Mouse (Mus musculus): ENCODE measurements at regions not wholly inside any gene's neighbourhood (a gene's known extent, or its start where the extent isn't known, plus 50 kb on each side); places are given as distances from the start of the nearest gene placed in this dataset.

DNA sequence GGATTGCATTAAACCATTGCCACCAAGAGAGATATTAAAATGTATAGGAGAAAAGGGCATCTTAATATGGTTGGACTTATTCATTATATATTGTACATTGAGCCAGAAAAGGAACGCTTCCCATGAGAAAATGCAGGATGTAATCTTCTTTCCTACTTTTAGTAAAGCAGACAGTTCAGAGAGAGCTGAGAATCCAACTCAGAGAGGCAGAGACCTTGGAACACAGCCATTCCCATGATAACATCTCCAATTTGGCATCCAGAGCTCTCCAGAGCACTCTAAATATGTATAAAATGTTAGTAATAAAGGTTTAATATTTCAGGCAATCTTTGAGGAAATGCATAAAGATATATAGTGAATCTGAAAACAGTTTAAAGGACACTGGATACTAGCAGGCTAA is 199.3 kb upstream of the Asb5 start:
- no peak overlapping the region for H3K4me2 ChIP-seq (ENCODE audit: low read depth)
- no peaks in the 10 kb centered on the region for H3K4me1 ChIP-seq (ENCODE audit: control insufficient read depth, insufficient read depth, low read length)
- no peak overlapping the region for H3K27ac ChIP-seq (ENCODE audit: low read depth, low read length)
- H3K9ac ChIP-seq (ENCODE audit: low read length) = no peak overlapping the region
- ATAC-seq (ENCODE audit: insufficient read depth, low FRiP score, low TSS enrichment) (no peak), DNase-seq (ENCODE audit: low spot score) (no peak)
- no peaks in the 10 kb centered on the region for H3K27me3 ChIP-seq (ENCODE audit: control insufficient read depth, insufficient read depth, low read length)
- no peaks in the 10 kb centered on the region for H3K36me3 ChIP-seq (ENCODE audit: control insufficient read depth, insufficient read depth, low read length)
- 90% methylated on average over 1 of the region's 1 CpGs for WGBS
- no peak overlapping the region for H3K4me3 ChIP-seq (ENCODE audit: low read depth, low read length)
- H3K9me3 ChIP-seq (ENCODE audit: control insufficient read depth, low read length) = no peaks in the 10 kb centered on the region

DNA sequence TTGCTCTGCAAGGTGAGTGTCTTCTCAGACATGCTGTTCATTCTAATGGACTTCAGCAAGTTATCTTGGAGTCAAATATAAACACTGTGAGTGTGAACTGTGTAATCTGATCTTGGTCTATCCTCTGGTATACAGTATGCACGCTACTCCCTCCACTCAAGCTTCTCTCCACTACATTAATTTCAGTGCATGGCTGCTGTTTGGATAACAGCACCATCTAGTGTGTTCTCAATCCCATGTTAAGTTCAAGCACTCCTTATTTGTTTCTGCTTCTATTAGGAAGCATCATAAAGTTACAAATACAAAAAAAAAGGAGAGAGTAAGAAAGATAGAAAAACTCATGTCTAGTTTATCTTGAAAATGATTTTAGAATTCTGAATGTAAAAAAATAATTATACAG is 197.5 kb upstream of the Asb5 start:
- Histone ChIP-seq H3K27ac (ENCODE audit: low read depth, low read length) (no peak overlapping the region), H3K27me3 (ENCODE audit: control insufficient read depth, insufficient read depth, low read length) (no peaks in the 10 kb centered on the region), H3K4me1 (ENCODE audit: control insufficient read depth, insufficient read depth, low read length) (no peaks in the 10 kb centered on the region), H3K9me3 (ENCODE audit: control insufficient read depth, low read length) (no peaks in the 10 kb centered on the region), H3K9ac (ENCODE audit: low read length) (no peak overlapping the region), H3K4me3 (ENCODE audit: low read depth, low read length) (no peak overlapping the region), H3K36me3 (ENCODE audit: control insufficient read depth, insufficient read depth, low read length) (no peaks in the 10 kb centered on the region), H3K4me2 (ENCODE audit: low read depth) (no peak overlapping the region)
- DNase-seq (ENCODE audit: low spot score) (no peak), ATAC-seq (ENCODE audit: insufficient read depth, low FRiP score, low TSS enrichment) (no peak)
- WGBS = 50% methylated on average over 1 of the region's 1 CpGs

DNA sequence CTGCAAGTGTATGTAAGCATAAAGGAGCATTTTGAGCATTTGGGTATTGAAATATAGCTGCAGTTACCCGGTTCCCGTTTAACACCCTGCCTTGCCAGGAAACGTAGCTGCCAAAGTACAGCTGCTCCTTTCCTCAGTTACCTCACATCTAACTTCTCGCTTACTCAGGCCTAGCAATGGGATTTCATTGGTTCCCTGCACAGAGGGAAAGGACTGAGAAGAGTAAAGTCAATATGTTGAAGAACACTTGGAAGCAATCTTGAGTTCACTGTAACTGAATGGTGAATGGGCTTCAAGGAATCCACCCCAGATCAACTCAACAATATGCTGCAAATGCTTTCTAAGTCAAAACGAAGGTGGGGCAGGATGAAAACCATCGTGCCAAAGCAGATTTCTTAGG is 178.3 kb upstream of the Asb5 start:
- Histone ChIP-seq H3K27me3 (ENCODE audit: control insufficient read depth, insufficient read depth, low read length) (no peaks in the 10 kb centered on the region), H3K9me3 (ENCODE audit: control insufficient read depth, low read length) (no peaks in the 10 kb centered on the region), H3K4me1 (ENCODE audit: control insufficient read depth, insufficient read depth, low read length) (no peaks in the 10 kb centered on the region), H3K4me3 (ENCODE audit: low read depth, low read length) (no peak overlapping the region), H3K4me2 (ENCODE audit: low read depth) (no peak overlapping the region), H3K36me3 (ENCODE audit: control insufficient read depth, insufficient read depth, low read length) (no peaks in the 10 kb centered on the region), H3K27ac (ENCODE audit: low read depth, low read length) (no peak overlapping the region), H3K9ac (ENCODE audit: low read length) (no peak overlapping the region)
- 85% methylated on average over 6 of the region's 6 CpGs for WGBS
- ATAC-seq (ENCODE audit: insufficient read depth, low FRiP score, low TSS enrichment) (no peak), DNase-seq (ENCODE audit: low spot score) (no peak)

- Histone ChIP-seq H3K36me3 (ENCODE audit: control insufficient read depth, insufficient read depth, low read length) (no peaks in the 10 kb centered on the region), H3K9me3 (ENCODE audit: control insufficient read depth, low read length) (no peaks in the 10 kb centered on the region), H3K27ac (ENCODE audit: low read depth, low read length) (no peak overlapping the region), H3K4me3 (ENCODE audit: low read depth, low read length) (no peak overlapping the region), H3K4me1 (ENCODE audit: control insufficient read depth, insufficient read depth, low read length) (no peaks in the 10 kb centered on the region), H3K27me3 (ENCODE audit: control insufficient read depth, insufficient read depth, low read length) (no peaks in the 10 kb centered on the region), H3K9ac (ENCODE audit: low read length) (no peak overlapping the region), H3K4me2 (ENCODE audit: low read depth) (no peak overlapping the region)
- ATAC-seq (ENCODE audit: insufficient read depth, low FRiP score, low TSS enrichment) (no peak), DNase-seq (ENCODE audit: low spot score) (no peak)
- 62% methylated on average over 3 of the region's 3 CpGs for WGBS
These were observed 167.7 kb upstream of the Asb5 start for GRCm38 (mm10) chr8:54361716-54362115.

- ATAC-seq (ENCODE audit: insufficient read depth, low FRiP score, low TSS enrichment) (no peak), DNase-seq (ENCODE audit: low spot score) (no peak)
- no peaks in the 10 kb centered on the region for H3K27me3 ChIP-seq (ENCODE audit: control insufficient read depth, insufficient read depth, low read length)
- H3K9ac ChIP-seq (ENCODE audit: low read length) = no peak overlapping the region
- H3K27ac ChIP-seq (ENCODE audit: low read depth, low read length) = no peak overlapping the region
- WGBS = 80% methylated on average over 4 of the region's 4 CpGs
- H3K4me1 ChIP-seq (ENCODE audit: control insufficient read depth, insufficient read depth, low read length) = no peaks in the 10 kb centered on the region
- H3K9me3 ChIP-seq (ENCODE audit: control insufficient read depth, low read length) = no peaks in the 10 kb centered on the region
- H3K4me2 ChIP-seq (ENCODE audit: low read depth) = no peak overlapping the region
- no peak overlapping the region for H3K4me3 ChIP-seq (ENCODE audit: low read depth, low read length)
- no peaks in the 10 kb centered on the region for H3K36me3 ChIP-seq (ENCODE audit: control insufficient read depth, insufficient read depth, low read length)
These were observed 158.9 kb upstream of the Asb5 start for GRCm38 (mm10) chr8:54370501-54370900.

DNA sequence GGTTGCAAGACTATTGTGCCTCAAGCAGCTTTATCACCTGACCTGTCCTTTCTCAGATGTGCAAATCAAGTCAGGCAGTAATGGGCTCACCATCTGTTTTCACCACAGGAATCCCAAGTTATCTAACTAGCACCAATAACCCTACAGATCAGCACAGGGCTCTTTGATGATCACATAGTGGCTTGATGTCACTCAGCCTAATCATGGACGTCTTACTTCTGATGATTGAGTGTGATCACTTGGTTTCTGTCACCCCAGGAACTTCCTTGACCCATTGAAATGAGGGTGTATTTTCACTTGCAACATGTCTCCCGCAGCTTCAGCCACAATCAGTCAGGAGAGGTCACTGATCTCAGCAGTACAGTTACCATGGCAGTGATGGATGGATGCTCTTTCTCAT is 158.3 kb upstream of the Asb5 start:
- 2% methylated on average over 2 of the region's 2 CpGs for WGBS
- Histone ChIP-seq H3K9ac (ENCODE audit: low read length) (no peak overlapping the region), H3K36me3 (ENCODE audit: control insufficient read depth, insufficient read depth, low read length) (no peaks in the 10 kb centered on the region), H3K9me3 (ENCODE audit: control insufficient read depth, low read length) (no peaks in the 10 kb centered on the region), H3K4me3 (ENCODE audit: low read depth, low read length) (no peak overlapping the region), H3K27me3 (ENCODE audit: control insufficient read depth, insufficient read depth, low read length) (no peaks in the 10 kb centered on the region), H3K4me1 (ENCODE audit: control insufficient read depth, insufficient read depth, low read length) (no peaks in the 10 kb centered on the region), H3K27ac (ENCODE audit: low read depth, low read length) (no peak overlapping the region), H3K4me2 (ENCODE audit: low read depth) (no peak overlapping the region)
- DNase-seq (ENCODE audit: low spot score) (peak; percentile 22), ATAC-seq (ENCODE audit: insufficient read depth, low FRiP score, low TSS enrichment) (no peak)

- Histone ChIP-seq H3K4me2 (ENCODE audit: low read depth) (no peak overlapping the region), H3K36me3 (ENCODE audit: control insufficient read depth, insufficient read depth, low read length) (no peaks in the 10 kb centered on the region), H3K9ac (ENCODE audit: low read length) (no peak overlapping the region), H3K27me3 (ENCODE audit: control insufficient read depth, insufficient read depth, low read length) (no peaks in the 10 kb centered on the region), H3K4me3 (ENCODE audit: low read depth, low read length) (no peak overlapping the region), H3K4me1 (ENCODE audit: control insufficient read depth, insufficient read depth, low read length) (no peaks in the 10 kb centered on the region), H3K9me3 (ENCODE audit: control insufficient read depth, low read length) (no peaks in the 10 kb centered on the region), H3K27ac (ENCODE audit: low read depth, low read length) (no peak overlapping the region)
- DNase-seq (ENCODE audit: low spot score) (no peak), ATAC-seq (ENCODE audit: insufficient read depth, low FRiP score, low TSS enrichment) (no peak)
- 87% methylated on average over 1 of the region's 1 CpGs for WGBS
These were observed 156.5 kb upstream of the Asb5 start for GRCm38 (mm10) chr8:54372921-54373320.

DNA sequence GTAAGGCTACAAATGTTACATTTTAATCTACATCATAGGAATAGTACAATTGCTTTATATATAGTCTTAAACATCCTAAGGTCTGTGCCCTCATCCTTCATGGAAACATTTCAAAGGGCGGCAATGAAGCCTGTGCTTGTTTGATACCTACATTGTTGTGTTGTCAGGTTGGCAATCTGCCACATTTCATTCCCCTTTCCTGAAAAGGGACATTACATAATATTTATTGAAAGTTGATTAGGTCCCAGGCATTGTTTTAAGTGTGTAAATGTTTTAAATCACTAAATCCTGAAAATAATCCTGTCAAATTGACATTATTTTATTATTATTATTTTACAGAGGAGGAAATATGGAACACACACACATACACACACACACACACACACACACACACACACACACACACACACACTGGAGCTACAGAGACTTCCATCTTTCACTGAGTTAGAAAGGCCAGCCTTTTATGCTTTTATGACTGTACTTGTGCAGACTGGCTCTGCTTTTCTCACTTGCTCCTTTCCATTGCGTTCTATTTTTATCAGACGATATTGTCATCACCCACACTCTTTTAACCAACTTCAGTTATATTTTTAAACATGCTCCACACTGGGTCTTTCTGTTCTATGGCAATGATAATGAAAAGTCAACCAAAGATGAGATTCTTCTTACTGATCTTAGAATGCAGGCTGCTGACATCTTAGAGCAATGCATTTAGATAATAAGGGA is 153.8 kb upstream of the Asb5 start:
- H3K36me3 ChIP-seq (ENCODE audit: control insufficient read depth, insufficient read depth, low read length) = no peaks in the 10 kb centered on the region
- WGBS = 83% methylated on average over 3 of the region's 3 CpGs
- H3K27me3 ChIP-seq (ENCODE audit: control insufficient read depth, insufficient read depth, low read length) = no peaks in the 10 kb centered on the region
- ATAC-seq (ENCODE audit: insufficient read depth, low FRiP score, low TSS enrichment) (no peak), DNase-seq (ENCODE audit: low spot score) (no peak)
- no peak overlapping the region for H3K4me3 ChIP-seq (ENCODE audit: low read depth, low read length)
- H3K9me3 ChIP-seq (ENCODE audit: control insufficient read depth, low read length) = no peaks in the 10 kb centered on the region
- no peak overlapping the region for H3K4me2 ChIP-seq (ENCODE audit: low read depth)
- H3K27ac ChIP-seq (ENCODE audit: low read depth, low read length) = no peak overlapping the region
- no peaks in the 10 kb centered on the region for H3K4me1 ChIP-seq (ENCODE audit: control insufficient read depth, insufficient read depth, low read length)
- H3K9ac ChIP-seq (ENCODE audit: low read length) = no peak overlapping the region

GRCm38 (mm10) chr8:54380191-54380590 is 149.2 kb upstream of the Asb5 start:
- Histone ChIP-seq H3K4me1 (ENCODE audit: control insufficient read depth, insufficient read depth, low read length) (no peaks in the 10 kb centered on the region), H3K4me2 (ENCODE audit: low read depth) (no peak overlapping the region), H3K9ac (ENCODE audit: low read length) (no peak overlapping the region), H3K4me3 (ENCODE audit: low read depth, low read length) (no peak overlapping the region), H3K9me3 (ENCODE audit: control insufficient read depth, low read length) (no peaks in the 10 kb centered on the region), H3K36me3 (ENCODE audit: control insufficient read depth, insufficient read depth, low read length) (no peaks in the 10 kb centered on the region), H3K27me3 (ENCODE audit: control insufficient read depth, insufficient read depth, low read length) (no peaks in the 10 kb centered on the region), H3K27ac (ENCODE audit: low read depth, low read length) (no peak overlapping the region)
- ATAC-seq (ENCODE audit: insufficient read depth, low FRiP score, low TSS enrichment) = no peak
- DNase-seq (ENCODE audit: low spot score) = no peak
- 37% methylated on average over 2 of the region's 2 CpGs for WGBS
